Mouse (Mus musculus) midbrain, embryonic 14.5 days (tissue): ENCODE data around the gene Ncoa6. TPM values are rescaled to one million over a fixed set of nuclear protein-coding genes. Genes with fewer than 3 reads are reported as not detected.

Experiments used
- ATAC-seq: fragments of 200-750 bp; cut with Nextera tagmentation; 2 replicates; pipeline ENCODE4 v1.8.0; 2017; ENCODE audit warnings: moderate number of reproducible peaks, moderate library complexity; ENCODE audit not compliant: low FRiP score, low TSS enrichment
- DNase-seq: peaks from one replicate; pipeline ENCODE4 v3.0.0-alpha.2; 2015
- H3K27ac ChIP-seq: fragments of 300-500 bp; sonication (generic); replicated peaks from 2 replicates; pipeline ENCODE4 v1.5.1; 2014; ENCODE audit warnings: mild to moderate bottlenecking, low read depth, low read length, moderate library complexity
- H3K27me3 ChIP-seq: fragments of 300-500 bp; sonication (generic); 2 replicates; pipeline ENCODE4 v1.6.1; 2014; ENCODE audit warnings: low read length, control low read depth, mixed read lengths; ENCODE audit not compliant: control insufficient read depth, insufficient read depth
- H3K36me3 ChIP-seq: fragments of 300-500 bp; sonication (generic); 2 replicates; pipeline ENCODE4 v1.6.1; 2014; ENCODE audit warnings: low read length, control low read depth; ENCODE audit not compliant: control insufficient read depth, insufficient read depth
- H3K4me1 ChIP-seq: fragments of 300-500 bp; sonication (generic); 2 replicates; pipeline ENCODE4 v1.6.1; 2014; ENCODE audit warnings: mild to moderate bottlenecking, antibody characterized with exemption, low read length, control low read depth; ENCODE audit not compliant: control insufficient read depth, insufficient read depth
- H3K4me2 ChIP-seq: fragments of 300-500 bp; sonication (generic); 2 replicates; pipeline ENCODE4 v1.6.1; 2014; ENCODE audit warnings: mild to moderate bottlenecking, low read length, moderate library complexity
- H3K4me3 ChIP-seq: fragments of 300-500 bp; sonication (generic); replicated peaks from 2 replicates; pipeline ENCODE4 v1.5.1; 2014; ENCODE audit warnings: low read depth, low read length
- H3K9ac ChIP-seq: fragments of 300-500 bp; sonication (generic); replicated peaks from 2 replicates; pipeline ENCODE4 v1.6.1; 2014; ENCODE audit warnings: mild to moderate bottlenecking, low read length, moderate library complexity
- H3K9me3 ChIP-seq: fragments of 300-500 bp; sonication (generic); 2 replicates; pipeline ENCODE4 v1.6.1; 2016; ENCODE audit warnings: low read length, control low read depth, mixed read lengths; ENCODE audit not compliant: control insufficient read depth
- WGBS: fragments of 180-500 bp; shearing (Covaris S2); extraction: QIAGEN DNeasy Blood & Tissue Kit; methylation state at CpG from one replicate; pipeline ENCODE4 v1.1.7; 2014; 5-methylcytosine and 5-hydroxymethylcytosine counted together
- polyA plus RNA-seq: library from polyadenylated mRNA; unstranded; fragments of >200 nt; fragmentation: Nextera tagmentation; extraction: Ambion mirVana; gene quantifications from 2 replicates; pipeline ENCODE4 v1.2.1, GENCODE M21; 2014

Ncoa6 gene
- polyA plus RNA-seq, 1 experiment from 2014 or later, result 41.5 TPM

- Histone ChIP-seq H3K9ac (no peak overlapping the region), H3K4me2 (no peak overlapping the region), H3K9me3 (no peaks in the 10 kb centered on the region), H3K4me1 (peaks cover 9% of the 10 kb centered on the region), H3K27me3 (no peaks in the 10 kb centered on the region), H3K4me3 (no peak overlapping the region), H3K27ac (no peak overlapping the region), H3K36me3 (peaks cover 26% of the 10 kb centered on the region)
- WGBS, result 75% methylated on average over 10 of the region's 10 CpGs
- DNase-seq (no peak), ATAC-seq (no peak)
These were observed 34.2 kb upstream of the Ncoa6 start for GRCm38 (mm10) chr2:155507721-155508470.

- no peak overlapping the region for H3K4me3 ChIP-seq
- H3K4me1 ChIP-seq, result 0 out of 2 replicates have a peak, but pooled peaks cover 5% of the 10 kb centered on the region
- no peak for ATAC-seq
- DNase-seq, result no peak
- no peak overlapping the region for H3K9ac ChIP-seq
- no peaks in the 10 kb centered on the region for H3K9me3 ChIP-seq
- WGBS, result 97% methylated on average over 9 of the region's 9 CpGs
- H3K36me3 ChIP-seq, result peaks cover 41% of the 10 kb centered on the region
- no peak overlapping the region for H3K27ac ChIP-seq
- H3K4me2 ChIP-seq, result no peak overlapping the region
- no peaks in the 10 kb centered on the region for H3K27me3 ChIP-seq
These were observed 32.1 kb upstream of the Ncoa6 start for GRCm38 (mm10) chr2:155505811-155506210.

GRCm38 (mm10) chr2:155504440-155505355, 31.0 kb upstream of the Ncoa6 start:
- DNase-seq (peak; percentile 72), ATAC-seq (no peak)
- Histone ChIP-seq H3K9me3 (no peaks in the 10 kb centered on the region), H3K4me1 (0 out of 2 replicates have a peak, but pooled peaks cover 5% of the 10 kb centered on the region), H3K9ac (no peak overlapping the region), H3K4me3 (no peak overlapping the region), H3K4me2 (no peak overlapping the region), H3K27ac (no peak overlapping the region), H3K36me3 (peaks cover 50% of the 10 kb centered on the region), H3K27me3 (no peaks in the 10 kb centered on the region)
- 41% methylated on average over 13 of the region's 13 CpGs for WGBS

- H3K4me2 ChIP-seq, result no peak overlapping the region
- H3K4me1 ChIP-seq, result no peaks in the 10 kb centered on the region
- WGBS, result 86% methylated on average over 7 of the region's 7 CpGs
- H3K27ac ChIP-seq, result no peak overlapping the region
- H3K9me3 ChIP-seq, result no peaks in the 10 kb centered on the region
- no peaks in the 10 kb centered on the region for H3K27me3 ChIP-seq
- H3K9ac ChIP-seq, result no peak overlapping the region
- H3K4me3 ChIP-seq, result no peak overlapping the region
- ATAC-seq (no peak), DNase-seq (no peak)
- peaks cover 68% of the 10 kb centered on the region for H3K36me3 ChIP-seq
These were observed 28.9 kb upstream of the Ncoa6 start for GRCm38 (mm10) chr2:155502596-155502995.

GRCm38 (mm10) chr2:155490998-155491397, 17.3 kb upstream of the Ncoa6 start:
- H3K4me2 ChIP-seq, result no peak overlapping the region

GRCm38 (mm10) chr2:155482021-155482420, 8.3 kb upstream of the Ncoa6 start:
- peak; percentile 85 for DNase-seq
- Histone ChIP-seq H3K27me3 (no peaks in the 10 kb centered on the region), H3K36me3 (no peaks in the 10 kb centered on the region), H3K4me1 (no peaks in the 10 kb centered on the region), H3K9ac (no peak overlapping the region), H3K4me2 (no peak overlapping the region), H3K27ac (no peak overlapping the region), H3K4me3 (no peak overlapping the region), H3K9me3 (no peaks in the 10 kb centered on the region; the same call in 1 of the 2 replicates)
- 44% methylated on average over 3 of the region's 3 CpGs for WGBS
- no peak for ATAC-seq

More at GRCm38 (mm10) chr2:155490998-155491397, 17.3 kb upstream of the Ncoa6 start:
- Histone ChIP-seq H3K9me3 (no peaks in the 10 kb centered on the region), H3K27ac (no peak overlapping the region), H3K36me3 (peaks cover 56% of the 10 kb centered on the region), H3K4me3 (no peak overlapping the region), H3K4me1 (no peaks in the 10 kb centered on the region), H3K9ac (no peak overlapping the region), H3K27me3 (no peaks in the 10 kb centered on the region)
- 91% methylated on average over 6 of the region's 6 CpGs for WGBS
- DNase-seq, result no peak
- ATAC-seq, result no peak

- WGBS, result under 1% methylated on average over 46 of the region's 71 CpGs
- ATAC-seq (peak; percentile 79), DNase-seq (peak; percentile 66)
- H3K4me2 ChIP-seq, result peak overlapping the region; percentile 60
- H3K36me3 ChIP-seq, result no peaks in the 10 kb centered on the region
- peak overlapping the region; percentile 96 for H3K9ac ChIP-seq
- peak overlapping the region; percentile 95 for H3K27ac ChIP-seq
- peak overlapping the region; percentile 76 for H3K4me3 ChIP-seq
- peaks cover 17% of the 10 kb centered on the region; the same call in 1 of the 2 replicates for H3K4me1 ChIP-seq
- no peaks in the 10 kb centered on the region for H3K27me3 ChIP-seq
- no peaks in the 10 kb centered on the region for H3K9me3 ChIP-seq
These were observed 774 bp downstream of the Ncoa6 start for GRCm38 (mm10) chr2:155472671-155473569.

GRCm38 (mm10) chr2:155466861-155467260, 6.8 kb downstream of the Ncoa6 start:
- H3K9ac ChIP-seq, result no peak overlapping the region
- WGBS, result 98% methylated on average over 1 of the region's 1 CpGs
- H3K4me2 ChIP-seq, result no peak overlapping the region
- H3K27ac ChIP-seq, result no peak overlapping the region
- H3K4me1 ChIP-seq, result peaks cover 8% of the 10 kb centered on the region; the same call in 1 of the 2 replicates
- no peak for ATAC-seq
- H3K9me3 ChIP-seq, result no peaks in the 10 kb centered on the region
- no peak overlapping the region for H3K4me3 ChIP-seq
- no peaks in the 10 kb centered on the region for H3K27me3 ChIP-seq
- no peaks in the 10 kb centered on the region for H3K36me3 ChIP-seq
- DNase-seq, result no peak
